Mouse (Mus musculus) myocyte (in vitro differentiated cells): ENCODE measurements at regions not wholly inside any gene's neighbourhood (a gene's known extent, or its start where the extent isn't known, plus 50 kb on each side); places are given as distances from the start of the nearest gene placed in this dataset.

ENCODE experiments used
- H3K27me3 ChIP-seq: one replicate; pipeline ENCODE4 v1.6.1; 2011; ENCODE audit not compliant: control insufficient read depth, insufficient read depth, insufficient read length
- H3K36me3 ChIP-seq: one replicate; pipeline ENCODE4 v1.6.1; 2011; ENCODE audit not compliant: control insufficient read depth, insufficient read depth
- H3K4me2 ChIP-seq: one replicate; pipeline ENCODE4 v1.6.1; 2011; ENCODE audit warnings: low read depth, control low read depth
- H3K4me3 ChIP-seq: one replicate; pipeline ENCODE4 v1.5.1; 2011; ENCODE audit warnings: mild to moderate bottlenecking, control low read depth, moderate library complexity
- H3K79me2 ChIP-seq: one replicate; pipeline ENCODE4 v1.6.1; 2011; ENCODE audit not compliant: control insufficient read depth, insufficient read depth
- H3ac ChIP-seq: one replicate; pipeline ENCODE4 v1.6.1; 2011; ENCODE audit not compliant: control insufficient read depth, insufficient read length
- CEBPB ChIP-seq: IDR thresholded peaks from 2 replicates; pipeline ENCODE4 v1.6.1; 2011; ENCODE audit warnings: mild to moderate bottlenecking, moderate library complexity; ENCODE audit not compliant: poor library complexity, insufficient read depth, severe bottlenecking
- E2F4 ChIP-seq: IDR thresholded peaks from one replicate; pipeline ENCODE4 v1.6.1; 2011; ENCODE audit warnings: mild to moderate bottlenecking, control low read depth, moderate library complexity; ENCODE audit not compliant: insufficient read depth
- MAX ChIP-seq: IDR thresholded peaks from one replicate; pipeline ENCODE4 v1.6.1; 2011; ENCODE audit warnings: low read depth, mild to moderate bottlenecking, control low read depth
- MYOD1 ChIP-seq, 3 experiments: IDR thresholded peaks; one replicate each; pipeline ENCODE4 v1.6.1; 2011; ENCODE audit warnings: control low read depth in 2 of 3, low read depth in 2 of 3, mild to moderate bottlenecking in 2 of 3, moderate library complexity in 1 of 3; ENCODE audit not compliant: insufficient read length in 2 of 3, control insufficient read depth in 1 of 3
- MYOG ChIP-seq, 3 experiments: IDR thresholded peaks; one replicate each; pipeline ENCODE4 v1.6.1; 2011; ENCODE audit warnings: control low read depth in 2 of 3, low read depth in 2 of 3, mild to moderate bottlenecking in 2 of 3; ENCODE audit not compliant: insufficient read length in 2 of 3, control insufficient read depth in 1 of 3, insufficient read depth in 1 of 3
- POLR2A ChIP-seq: IDR thresholded peaks from one replicate; pipeline ENCODE4 v1.6.1; 2011; ENCODE audit warnings: low read depth, mild to moderate bottlenecking, control low read depth, moderate library complexity; ENCODE audit not compliant: insufficient read length
- POLR2AphosphoS2 ChIP-seq: IDR thresholded peaks from one replicate; pipeline ENCODE4 v1.6.1; 2011; ENCODE audit warnings: low read depth, control low read depth; ENCODE audit not compliant: insufficient read length
- REST ChIP-seq: IDR thresholded peaks from one replicate; pipeline ENCODE4 v1.6.1; 2011; ENCODE audit warnings: mild to moderate bottlenecking, control low read depth, moderate library complexity; ENCODE audit not compliant: insufficient read depth, insufficient read length
- SRF ChIP-seq: IDR thresholded peaks from one replicate; pipeline ENCODE4 v1.6.1; 2011; ENCODE audit warnings: low read depth; ENCODE audit not compliant: control insufficient read depth, insufficient read length
- TCF12 ChIP-seq: IDR thresholded peaks from one replicate; pipeline ENCODE4 v1.6.1; 2011; ENCODE audit warnings: mild to moderate bottlenecking, control low read depth; ENCODE audit not compliant: poor library complexity, insufficient read depth, severe bottlenecking
- TCF3 ChIP-seq: IDR thresholded peaks from one replicate; pipeline ENCODE4 v1.6.1; 2011; ENCODE audit warnings: low read depth, control low read depth; ENCODE audit not compliant: insufficient read length
- USF1 ChIP-seq: IDR thresholded peaks from one replicate; pipeline ENCODE4 v1.6.1; 2011; ENCODE audit warnings: low read depth, mild to moderate bottlenecking, control low read depth, moderate library complexity

- H3K4me2 ChIP-seq, result no peak overlapping the region
- no peaks in the 10 kb centered on the region for H3K79me2 ChIP-seq
- H3K36me3 ChIP-seq, result no peaks in the 10 kb centered on the region
- no peak overlapping the region for H3K4me3 ChIP-seq
- TF ChIP-seq POLR2A (no peak), CEBPB (no peak), TCF3 (no peak), MYOD1 (IDR thresholded peaks at IDR 0.05; ENCODE audit: control insufficient read depth in 1 of 3, insufficient read length in 2 of 3, low read depth in 2 of 3) (no peak), USF1 (no peak), TCF12 (no peak), MAX (no peak), E2F4 (no peak), REST (no peak), MYOG (IDR thresholded peaks at IDR 0.05; ENCODE audit: control insufficient read depth in 1 of 3, insufficient read depth in 1 of 3, insufficient read length in 2 of 3, low read depth in 2 of 3) (no peak), POLR2AphosphoS2 (no peak)
- no peaks in the 10 kb centered on the region for H3K27me3 ChIP-seq
- H3ac ChIP-seq, result no peak overlapping the region
Observed at GRCm38 (mm10) chr4:153560956-153561355, 78.3 kb upstream of the Ajap1 start.

GRCm38 (mm10) chr4:153561991-153562390 lies 79.4 kb upstream of the Ajap1 start:
- no peak overlapping the region for H3K4me2 ChIP-seq
- H3K79me2 ChIP-seq, result no peaks in the 10 kb centered on the region
- no peak overlapping the region for H3ac ChIP-seq
- H3K27me3 ChIP-seq, result no peaks in the 10 kb centered on the region
- H3K36me3 ChIP-seq, result no peaks in the 10 kb centered on the region
- TF ChIP-seq TCF3, result no peak
- TF ChIP-seq MYOG (IDR thresholded peaks at IDR 0.05; ENCODE audit: control insufficient read depth in 1 of 3, insufficient read depth in 1 of 3, insufficient read length in 2 of 3, low read depth in 2 of 3), result no peak
- no peak for TF ChIP-seq MYOD1 (IDR thresholded peaks at IDR 0.05; ENCODE audit: control insufficient read depth in 1 of 3, insufficient read length in 2 of 3, low read depth in 2 of 3)
- TF ChIP-seq E2F4, result no peak
- TF ChIP-seq TCF12, result no peak
- TF ChIP-seq REST, result no peak
- TF ChIP-seq POLR2A, result no peak
- TF ChIP-seq SRF, result no peak
- TF ChIP-seq USF1, result no peak
- no peak for TF ChIP-seq POLR2AphosphoS2
- no peak for TF ChIP-seq CEBPB
- no peak for TF ChIP-seq MAX
- H3K4me3 ChIP-seq, result no peak overlapping the region

- Histone ChIP-seq H3K27me3 (no peaks in the 10 kb centered on the region), H3K4me3 (no peak overlapping the region)
Observed at GRCm38 (mm10) chr4:153567329-153567973, 84.8 kb upstream of the Ajap1 start.

GRCm38 (mm10) chr4:153573180-153573769 lies 90.7 kb upstream of the Ajap1 start:
- Histone ChIP-seq H3K4me2 (no peak overlapping the region), H3ac (no peak overlapping the region), H3K4me3 (no peak overlapping the region), H3K36me3 (no peaks in the 10 kb centered on the region), H3K27me3 (no peaks in the 10 kb centered on the region), H3K79me2 (no peaks in the 10 kb centered on the region)
- no peak for TF ChIP-seq POLR2A
- no peak for TF ChIP-seq USF1

More at GRCm38 (mm10) chr4:153567329-153567973, 84.8 kb upstream of the Ajap1 start:
- Histone ChIP-seq H3ac (no peak overlapping the region), H3K4me2 (no peak overlapping the region), H3K79me2 (no peaks in the 10 kb centered on the region), H3K36me3 (no peaks in the 10 kb centered on the region)
- TF ChIP-seq POLR2A, result no peak
- TF ChIP-seq TCF12, result no peak
- no peak for TF ChIP-seq POLR2AphosphoS2
- TF ChIP-seq SRF, result no peak
- TF ChIP-seq USF1, result no peak
- no peak for TF ChIP-seq MYOD1 (IDR thresholded peaks at IDR 0.05; ENCODE audit: control insufficient read depth in 1 of 3, insufficient read length in 2 of 3, low read depth in 2 of 3)
- no peak for TF ChIP-seq TCF3
- TF ChIP-seq CEBPB, result no peak
- no peak for TF ChIP-seq MAX
- TF ChIP-seq E2F4, result no peak
- no peak for TF ChIP-seq MYOG (IDR thresholded peaks at IDR 0.05; ENCODE audit: control insufficient read depth in 1 of 3, insufficient read depth in 1 of 3, insufficient read length in 2 of 3, low read depth in 2 of 3)
- TF ChIP-seq REST, result no peak
